Mouse (Mus musculus) G1E (cell line): ENCODE results near the gene Gm10799.

ENCODE experiments used
- CTCF ChIP-seq: IDR thresholded peaks from 2 replicates; pipeline ENCODE4 v1.5.1; 2012; ENCODE audit warnings: low read depth, low read length, inconsistent platforms, mixed read lengths
- GATA1 ChIP-seq: IDR thresholded peaks from 2 replicates; pipeline ENCODE4 v1.6.1; 2012; ENCODE audit warnings: borderline replicate concordance, low read length, inconsistent platforms, mixed read lengths
- GATA2 ChIP-seq: IDR thresholded peaks from 2 replicates; pipeline ENCODE4 v1.6.1; 2012; ENCODE audit warnings: low read depth, low read length, inconsistent platforms, borderline replicate concordance
- POLR2AphosphoS5 ChIP-seq: IDR thresholded peaks from 2 replicates; pipeline ENCODE4 v1.6.1; 2012; ENCODE audit warnings: low read depth, low read length, inconsistent platforms; ENCODE audit not compliant: insufficient replicate concordance
- TAL1 ChIP-seq: conservative IDR thresholded peaks from 2 replicates; pipeline ENCODE4 v1.6.1; 2012; ENCODE audit warnings: low read depth, low read length, inconsistent platforms, mixed read lengths

DNA sequence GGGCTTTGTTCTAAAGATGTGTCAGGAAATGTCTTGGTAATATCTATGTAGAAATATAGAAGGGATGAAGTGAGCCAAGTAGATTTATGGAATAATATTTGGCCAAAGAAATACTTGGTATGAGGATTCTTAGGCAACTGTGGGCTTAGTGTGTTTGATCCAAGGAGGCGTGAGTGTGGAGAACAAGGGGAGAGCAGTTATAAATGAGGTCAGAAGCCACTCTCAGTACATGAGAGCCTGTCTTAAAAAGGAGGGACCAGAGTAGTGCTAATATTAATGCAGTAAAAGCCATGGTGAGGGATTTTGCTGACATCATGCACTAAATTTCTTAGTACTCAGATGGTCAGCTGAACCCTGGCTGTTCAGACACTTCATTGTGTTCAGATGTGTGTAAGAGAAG lies 10.0 kb downstream of the Gm10799 start:
- TF ChIP-seq CTCF (no peak), GATA1 (no peak), TAL1 (no peak), GATA2 (no peak), POLR2AphosphoS5 (no peak)
